Mouse (Mus musculus) lung, adult 18-20 months (tissue): ENCODE measurements around the gene Ppp1r9b.
"Not testable (repeated sequence)": the region's sequence is repeated elsewhere in the genome, so short reads cannot be mapped to it uniquely, and the experiment has no call there.

Source experiments
- DNase-seq, 2 experiments: peaks; one replicate each; pipeline ENCODE4 v3.0.0; 2022; ENCODE audit warnings: mixed read lengths in 2 of 2

Ppp1r9b gene

GRCm38 (mm10) chr11:95000128-95000527 is 9.3 kb downstream of the Ppp1r9b start:
- DNase-seq = no peak

GRCm38 (mm10) chr11:95000548-95000947 is 9.7 kb downstream of the Ppp1r9b start:
- peak; percentile 80 to 84 for DNase-seq

- peak; percentile 73 to 78 for DNase-seq
Measured at GRCm38 (mm10) chr11:95001058-95001457, 10.2 kb downstream of the Ppp1r9b start.

- DNase-seq = no peak
Measured at GRCm38 (mm10) chr11:95001584-95002347, 10.9 kb downstream of the Ppp1r9b start.

- no peak for DNase-seq
Measured at GRCm38 (mm10) chr11:95002705-95003104, 11.9 kb downstream of the Ppp1r9b start.

GRCm38 (mm10) chr11:95004136-95004936 is 13.5 kb downstream of the Ppp1r9b start:
- DNase-seq = no peak

- DNase-seq = no peak
Measured at GRCm38 (mm10) chr11:95004937-95005198, 14.0 kb downstream of the Ppp1r9b start.

GRCm38 (mm10) chr11:95006038-95006437 is 15.2 kb downstream of the Ppp1r9b start:
- no peak for DNase-seq

GRCm38 (mm10) chr11:95006525-95007219 is 15.8 kb downstream of the Ppp1r9b start:
- DNase-seq = peak; percentile 80 to 87

GRCm38 (mm10) chr11:95007418-95007817 is 16.6 kb downstream of the Ppp1r9b start:
- DNase-seq = no peak

GRCm38 (mm10) chr11:95008661-95009628 is 18.1 kb downstream of the Ppp1r9b start:
- no peak for DNase-seq

GRCm38 (mm10) chr11:95009629-95010014 is 18.8 kb downstream of the Ppp1r9b start, which contains the start of gene Samd14:
Gene Samd14 (plus strand): TSS chr11:95009879.
- DNase-seq = peak; percentile 46 to 53

- DNase-seq = no peak
Measured at GRCm38 (mm10) chr11:95010141-95010739, 19.4 kb downstream of the Ppp1r9b start.

GRCm38 (mm10) chr11:95010841-95011403 is 20.1 kb downstream of the Ppp1r9b start:
- DNase-seq = not testable (repeated sequence)

- DNase-seq = no peak
Measured at GRCm38 (mm10) chr11:95011416-95011815, 20.6 kb downstream of the Ppp1r9b start.

- no peak for DNase-seq
Measured at GRCm38 (mm10) chr11:95012075-95012474, 21.2 kb downstream of the Ppp1r9b start.

GRCm38 (mm10) chr11:95012487-95012886 is 21.7 kb downstream of the Ppp1r9b start:
- no peak for DNase-seq

- no peak for DNase-seq
Measured at GRCm38 (mm10) chr11:95015484-95015883, 24.6 kb downstream of the Ppp1r9b start.

- no peak for DNase-seq
Measured at GRCm38 (mm10) chr11:95022237-95022992, 31.6 kb downstream of the Ppp1r9b start.

GRCm38 (mm10) chr11:95023481-95023880 is 32.6 kb downstream of the Ppp1r9b start:
- DNase-seq = no peak
